Mouse (Mus musculus): ENCODE measurements around the gene Gdpd5.
A peak's percentile ranks its signal among the peaks of the same experiment; 100 is the strongest.

Gene Gdpd5

GRCm38 (mm10) chr7:99405386-99406155 is 24.4 kb downstream of the Gdpd5 start:
- DNase-seq (ENCODE audit: low spot score): no peak

- no peak for DNase-seq (ENCODE audit: low spot score)
These were observed 26.4 kb downstream of the Gdpd5 start for GRCm38 (mm10) chr7:99407598-99407997.

GRCm38 (mm10) chr7:99409441-99410222 is 28.4 kb downstream of the Gdpd5 start:
- DNase-seq (ENCODE audit: low spot score): no peak

- DNase-seq (ENCODE audit: low spot score): no peak
These were observed 29.1 kb downstream of the Gdpd5 start for GRCm38 (mm10) chr7:99410315-99410714.

GRCm38 (mm10) chr7:99411047-99411779 is 30.0 kb downstream of the Gdpd5 start:
- no peak for DNase-seq (ENCODE audit: low spot score)

- no peak for DNase-seq (ENCODE audit: low spot score)
These were observed 33.8 kb downstream of the Gdpd5 start for GRCm38 (mm10) chr7:99415045-99415444.

- DNase-seq (ENCODE audit: low spot score): no peak
These were observed 38.1 kb downstream of the Gdpd5 start for GRCm38 (mm10) chr7:99419311-99419710.

- no peak for DNase-seq (ENCODE audit: low spot score)
These were observed 39.8 kb downstream of the Gdpd5 start for GRCm38 (mm10) chr7:99421006-99421405.

GRCm38 (mm10) chr7:99424538-99425155 is 43.4 kb downstream of the Gdpd5 start:
- DNase-seq (ENCODE audit: low spot score): no peak

- DNase-seq (ENCODE audit: low spot score): no peak
These were observed 44.5 kb downstream of the Gdpd5 start for GRCm38 (mm10) chr7:99425706-99426105.

GRCm38 (mm10) chr7:99427031-99427430 is 45.8 kb downstream of the Gdpd5 start:
- no peak for DNase-seq (ENCODE audit: low spot score)

GRCm38 (mm10) chr7:99427987-99428386 is 46.8 kb downstream of the Gdpd5 start:
- no peak for DNase-seq (ENCODE audit: low spot score)

- no peak for DNase-seq (ENCODE audit: low spot score)
These were observed 47.6 kb downstream of the Gdpd5 start for GRCm38 (mm10) chr7:99428836-99429235.

GRCm38 (mm10) chr7:99429786-99430185 is 48.6 kb downstream of the Gdpd5 start:
- no peak for DNase-seq (ENCODE audit: low spot score)

- no peak for DNase-seq (ENCODE audit: low spot score)
These were observed 49.0 kb downstream of the Gdpd5 start for GRCm38 (mm10) chr7:99430246-99430645.

GRCm38 (mm10) chr7:99432248-99432647 is 51.0 kb downstream of the Gdpd5 start:
- peak; percentile 56 for DNase-seq (ENCODE audit: low spot score)

- no peak for DNase-seq (ENCODE audit: low spot score)
These were observed 51.6 kb downstream of the Gdpd5 start for GRCm38 (mm10) chr7:99432863-99433262.

GRCm38 (mm10) chr7:99434672-99435250 is 53.5 kb downstream of the Gdpd5 start:
- no peak for DNase-seq (ENCODE audit: low spot score)

GRCm38 (mm10) chr7:99436530-99436929 is 55.3 kb downstream of the Gdpd5 start:
- no peak for DNase-seq (ENCODE audit: low spot score)

- DNase-seq (ENCODE audit: low spot score): no peak
These were observed 57.7 kb downstream of the Gdpd5 start for GRCm38 (mm10) chr7:99438881-99439280.

- no peak for DNase-seq (ENCODE audit: low spot score)
These were observed 60.4 kb downstream of the Gdpd5 start for GRCm38 (mm10) chr7:99441534-99442072.

GRCm38 (mm10) chr7:99443164-99443563 is 62.0 kb downstream of the Gdpd5 start:
- no peak for DNase-seq (ENCODE audit: low spot score)

All from left cerebral cortex, adult 11 months (tissue).